Mouse (Mus musculus) midbrain, embryonic 12.5 days (tissue): ENCODE measurements around the gene Ccdc194. TPM values are rescaled to one million over a fixed set of nuclear protein-coding genes. Genes with fewer than 3 reads are reported as not detected.

ENCODE experiments used
- ATAC-seq: fragments of 200-750 bp; cut with Nextera tagmentation; 2 replicates; pipeline ENCODE4 v1.8.0; 2017; ENCODE audit warnings: low read depth, moderate TSS enrichment, moderate library complexity; ENCODE audit not compliant: low FRiP score
- H3K27ac ChIP-seq: fragments of 300-500 bp; sonication (generic); replicated peaks from 2 replicates; pipeline ENCODE4 v1.5.1; 2016; ENCODE audit warnings: mild to moderate bottlenecking
- H3K27me3 ChIP-seq: fragments of 300-500 bp; sonication (generic); 2 replicates; pipeline ENCODE4 v1.6.1; 2016; ENCODE audit warnings: mild to moderate bottlenecking
- H3K36me3 ChIP-seq: fragments of 300-500 bp; sonication (generic); 2 replicates; pipeline ENCODE4 v1.6.1; 2016
- H3K4me1 ChIP-seq: fragments of 300-500 bp; sonication (generic); 2 replicates; pipeline ENCODE4 v1.6.1; 2016
- H3K4me2 ChIP-seq: fragments of 300-500 bp; sonication (generic); replicated peaks from 2 replicates; pipeline ENCODE4 v1.6.1; 2016; ENCODE audit warnings: mild to moderate bottlenecking, moderate library complexity
- H3K4me3 ChIP-seq: fragments of 300-500 bp; sonication (generic); 2 replicates; pipeline ENCODE4 v1.5.1; 2016; ENCODE audit warnings: mild to moderate bottlenecking
- H3K9ac ChIP-seq: fragments of 300-500 bp; sonication (generic); replicated peaks from 2 replicates; pipeline ENCODE4 v1.6.1; 2016; ENCODE audit warnings: mild to moderate bottlenecking, moderate library complexity
- H3K9me3 ChIP-seq: fragments of 300-500 bp; sonication (generic); 2 replicates; pipeline ENCODE4 v1.6.1; 2016; ENCODE audit warnings: mild to moderate bottlenecking
- WGBS: fragments of 180-500 bp; shearing (Covaris S2); methylation state at CpG from one replicate; pipeline ENCODE4 v1.1.7; 2016; 5-methylcytosine and 5-hydroxymethylcytosine counted together
- polyA plus RNA-seq: library from polyadenylated mRNA; unstranded; fragments of >200 nt; fragmentation: Nextera tagmentation; extraction: Ambion mirVana; gene quantifications from 2 replicates; pipeline ENCODE4 v1.2.1, GENCODE M21; 2016

The Ccdc194 gene
- polyA plus RNA-seq, 1 experiment from 2014 or later: 0.13 TPM

DNA sequence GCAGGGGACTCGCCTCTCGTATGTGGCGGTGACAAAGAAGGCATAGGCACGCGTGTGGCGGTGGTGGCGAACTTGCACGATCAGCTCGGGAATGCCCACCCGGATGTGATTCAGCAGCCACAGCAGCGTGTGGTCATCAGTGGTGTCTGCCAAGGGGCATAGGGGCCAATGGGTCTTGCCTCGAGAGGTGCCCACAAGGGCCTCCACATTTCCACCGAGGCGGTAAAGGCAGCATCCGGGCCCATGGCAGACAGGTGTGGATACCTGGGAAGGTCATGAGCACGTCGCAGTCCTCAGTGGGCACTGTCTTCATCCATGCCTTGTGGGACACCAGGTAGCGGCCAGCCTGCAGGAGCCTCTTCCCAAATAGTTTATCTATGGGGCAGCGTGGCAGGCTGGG lies 40.8 kb downstream of the Ccdc194 start:
- peaks cover 14% of the 10 kb centered on the region; the same call in 1 of the 2 replicates for H3K27me3 ChIP-seq
- no peaks in the 10 kb centered on the region for H3K9me3 ChIP-seq
- H3K36me3 ChIP-seq: peaks cover 46% of the 10 kb centered on the region
- H3K4me2 ChIP-seq: peak overlapping the region; percentile 63
- H3K9ac ChIP-seq: peak overlapping the region; percentile 98; the same call in 1 of the 2 replicates
- H3K4me1 ChIP-seq: peaks cover 32% of the 10 kb centered on the region
- 94% methylated on average over 19 of the region's 19 CpGs for WGBS
- H3K4me3 ChIP-seq: peak overlapping the region; percentile 92
- no peak overlapping the region for H3K27ac ChIP-seq
- no peak for ATAC-seq

DNA sequence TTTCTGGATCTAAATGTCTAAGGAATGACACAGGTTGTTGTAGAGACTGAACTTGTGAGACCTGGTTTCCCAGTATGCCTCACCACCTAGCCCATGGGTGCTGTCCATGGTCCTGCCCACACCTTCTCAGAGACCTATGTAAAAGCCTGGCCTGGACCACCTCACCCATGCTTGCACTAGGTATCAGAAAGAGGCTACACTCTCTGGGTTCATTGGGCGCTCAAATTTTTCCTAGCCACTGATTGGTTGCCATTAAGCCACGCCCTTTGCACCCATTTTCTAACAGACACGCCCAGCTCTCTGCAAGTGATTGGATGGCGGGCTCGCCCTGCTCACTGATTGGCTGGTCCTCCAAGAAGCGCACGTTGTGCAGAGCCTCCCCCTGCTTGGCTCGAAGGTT lies 41.6 kb downstream of the Ccdc194 start:
- Histone ChIP-seq H3K4me2 (peak overlapping the region; percentile 63; the same call in 1 of the 2 replicates), H3K4me1 (peaks cover 24% of the 10 kb centered on the region), H3K27ac (no peak overlapping the region), H3K4me3 (no peak overlapping the region), H3K36me3 (peaks cover 54% of the 10 kb centered on the region), H3K9ac (no peak overlapping the region), H3K27me3 (peaks cover 18% of the 10 kb centered on the region), H3K9me3 (no peaks in the 10 kb centered on the region)
- 46% methylated on average over 8 of the region's 8 CpGs for WGBS
- ATAC-seq: no peak

DNA sequence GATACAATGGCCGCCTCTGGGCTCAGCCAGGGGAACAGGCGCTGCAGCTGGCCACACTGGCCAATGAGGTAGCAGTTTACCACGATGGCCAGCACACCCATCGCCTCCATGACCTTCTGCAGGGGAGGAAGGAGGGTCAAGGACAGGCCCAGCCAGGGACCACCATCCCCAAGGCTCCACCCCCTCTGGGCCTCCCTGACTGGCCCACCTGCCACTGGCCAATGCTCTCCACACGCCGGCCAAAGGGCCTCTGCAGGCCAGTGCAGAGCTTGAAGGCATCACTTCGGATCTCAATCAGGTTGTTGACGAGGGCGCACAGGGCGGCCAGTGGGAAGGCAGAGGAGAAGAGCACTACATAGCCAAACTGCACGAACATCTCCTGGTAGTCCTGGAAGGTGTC lies 46.6 kb downstream of the Ccdc194 start:
- Histone ChIP-seq H3K36me3 (peaks cover 74% of the 10 kb centered on the region), H3K4me2 (no peak overlapping the region), H3K27me3 (peaks cover 24% of the 10 kb centered on the region), H3K9ac (no peak overlapping the region), H3K9me3 (no peaks in the 10 kb centered on the region), H3K27ac (no peak overlapping the region), H3K4me1 (peaks cover 29% of the 10 kb centered on the region), H3K4me3 (no peak overlapping the region)
- no peak for ATAC-seq
- 92% methylated on average over 11 of the region's 11 CpGs for WGBS

DNA sequence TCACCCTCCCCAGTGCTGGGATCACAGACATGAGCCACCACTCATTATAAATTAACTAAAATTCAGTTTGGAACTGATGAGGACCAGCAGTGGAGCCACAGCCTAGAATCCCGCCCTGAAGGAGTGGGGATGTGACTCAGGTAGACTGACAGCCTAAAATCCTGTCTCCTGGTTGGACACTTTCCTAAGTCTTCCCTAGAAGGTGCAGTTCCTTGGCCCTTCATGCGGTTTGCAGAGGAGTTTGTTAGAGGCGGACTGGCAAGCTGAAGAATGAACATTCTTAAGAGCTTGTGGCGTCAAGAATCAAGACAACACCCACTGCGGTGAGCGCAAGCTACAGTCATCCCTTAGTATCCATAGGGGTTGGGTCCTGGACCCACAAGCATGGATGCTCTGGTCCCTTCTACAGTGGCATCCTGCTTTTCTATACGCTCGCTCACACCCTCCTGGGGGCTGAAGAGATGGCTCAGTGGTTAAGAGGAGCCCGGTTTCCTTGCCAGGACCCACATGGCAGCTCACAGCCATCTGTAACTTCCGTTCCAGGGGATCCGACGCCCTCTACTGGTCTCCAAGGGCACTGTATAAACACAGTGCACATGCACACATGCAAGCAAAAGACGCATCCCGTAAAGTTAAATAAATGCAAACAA lies 48.2 kb downstream of the Ccdc194 start:
- Histone ChIP-seq H3K36me3 (peaks cover 74% of the 10 kb centered on the region), H3K4me1 (peaks cover 24% of the 10 kb centered on the region), H3K27ac (peak overlapping the region; percentile 90), H3K4me3 (peak overlapping the region; percentile 60), H3K27me3 (peaks cover 22% of the 10 kb centered on the region), H3K9me3 (no peaks in the 10 kb centered on the region), H3K9ac (peak overlapping the region; percentile 72), H3K4me2 (peak overlapping the region; percentile 87)
- no peak for ATAC-seq
- 39% methylated on average over 14 of the region's 14 CpGs for WGBS

DNA sequence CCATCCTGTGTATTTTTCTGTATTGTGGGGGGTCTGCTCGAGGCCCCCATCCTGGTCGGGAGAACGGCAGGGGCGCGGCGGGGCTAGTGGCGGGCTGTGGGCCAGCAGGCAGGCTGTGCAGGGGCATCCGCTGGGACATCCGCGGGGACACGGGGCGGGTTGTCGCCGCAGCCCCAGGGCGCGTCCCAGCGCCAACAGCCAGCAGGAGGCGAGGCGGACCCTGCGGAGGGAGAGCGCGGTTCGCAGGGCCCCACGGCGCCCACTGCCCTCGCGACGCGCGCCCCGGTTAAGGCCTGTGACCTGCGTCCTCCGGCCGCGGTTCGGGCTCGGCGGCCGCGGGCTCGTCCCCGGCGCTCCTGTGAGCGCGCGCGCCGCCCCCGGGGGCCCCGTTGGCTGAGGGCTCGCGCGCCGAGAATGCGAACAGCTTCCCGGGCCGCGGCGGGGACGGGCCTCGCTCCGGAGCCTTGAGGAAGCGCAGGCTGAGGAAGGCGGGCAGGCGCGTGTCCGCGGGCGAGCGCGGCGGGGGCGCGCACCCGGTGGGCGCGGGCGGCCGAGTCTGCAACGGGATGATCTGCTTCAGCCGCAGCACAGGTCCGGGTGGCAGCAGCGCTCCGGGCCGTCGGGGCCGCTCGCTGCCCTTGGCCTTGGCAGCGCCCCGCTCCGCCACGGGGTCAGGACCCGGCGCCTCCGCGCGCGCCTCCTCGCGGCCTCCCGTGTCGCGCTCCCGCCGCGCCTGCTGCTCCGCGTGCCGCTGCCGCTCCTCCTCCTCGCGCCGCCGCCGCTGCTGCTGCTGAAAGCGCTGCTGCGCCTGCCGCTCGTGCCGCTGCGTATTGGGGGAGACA lies 49.2 kb downstream of the Ccdc194 start:
- Histone ChIP-seq H3K9me3 (no peaks in the 10 kb centered on the region), H3K4me3 (peak overlapping the region; percentile 60), H3K4me2 (peak overlapping the region; percentile 87), H3K36me3 (peaks cover 74% of the 10 kb centered on the region), H3K4me1 (peaks cover 21% of the 10 kb centered on the region), H3K27me3 (peaks cover 12% of the 10 kb centered on the region), H3K9ac (peak overlapping the region; percentile 72), H3K27ac (peak overlapping the region; percentile 90)
- under 1% methylated on average over 51 of the region's 121 CpGs for WGBS
- peak; percentile 75 for ATAC-seq

DNA sequence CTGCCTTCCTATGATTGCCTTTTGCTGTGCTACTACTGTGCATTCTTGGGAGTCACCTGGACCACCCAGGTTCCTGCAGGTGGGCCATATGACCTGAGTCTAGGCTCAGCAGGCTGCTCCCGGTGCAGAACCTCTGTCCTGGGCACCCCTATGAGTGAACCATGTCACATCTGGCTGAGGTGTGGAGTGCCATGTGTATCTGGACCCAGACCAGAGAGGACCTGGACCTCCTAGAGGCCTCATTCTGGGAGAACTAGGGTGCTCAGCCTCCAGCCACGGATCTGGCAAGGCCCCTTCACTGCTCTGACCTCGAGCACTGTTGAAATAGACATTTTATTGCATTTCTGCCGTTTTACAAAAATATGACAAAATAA lies 49.8 kb downstream of the Ccdc194 start:
- Histone ChIP-seq H3K27ac (peak overlapping the region; percentile 90), H3K4me3 (peak overlapping the region; percentile 60), H3K4me1 (peaks cover 21% of the 10 kb centered on the region), H3K27me3 (peaks cover 10% of the 10 kb centered on the region), H3K9ac (peak overlapping the region; percentile 72; the same call in 1 of the 2 replicates), H3K4me2 (peak overlapping the region; percentile 87), H3K36me3 (peaks cover 70% of the 10 kb centered on the region), H3K9me3 (no peaks in the 10 kb centered on the region)
- WGBS: 28% methylated on average over 4 of the region's 4 CpGs
- no peak for ATAC-seq

DNA sequence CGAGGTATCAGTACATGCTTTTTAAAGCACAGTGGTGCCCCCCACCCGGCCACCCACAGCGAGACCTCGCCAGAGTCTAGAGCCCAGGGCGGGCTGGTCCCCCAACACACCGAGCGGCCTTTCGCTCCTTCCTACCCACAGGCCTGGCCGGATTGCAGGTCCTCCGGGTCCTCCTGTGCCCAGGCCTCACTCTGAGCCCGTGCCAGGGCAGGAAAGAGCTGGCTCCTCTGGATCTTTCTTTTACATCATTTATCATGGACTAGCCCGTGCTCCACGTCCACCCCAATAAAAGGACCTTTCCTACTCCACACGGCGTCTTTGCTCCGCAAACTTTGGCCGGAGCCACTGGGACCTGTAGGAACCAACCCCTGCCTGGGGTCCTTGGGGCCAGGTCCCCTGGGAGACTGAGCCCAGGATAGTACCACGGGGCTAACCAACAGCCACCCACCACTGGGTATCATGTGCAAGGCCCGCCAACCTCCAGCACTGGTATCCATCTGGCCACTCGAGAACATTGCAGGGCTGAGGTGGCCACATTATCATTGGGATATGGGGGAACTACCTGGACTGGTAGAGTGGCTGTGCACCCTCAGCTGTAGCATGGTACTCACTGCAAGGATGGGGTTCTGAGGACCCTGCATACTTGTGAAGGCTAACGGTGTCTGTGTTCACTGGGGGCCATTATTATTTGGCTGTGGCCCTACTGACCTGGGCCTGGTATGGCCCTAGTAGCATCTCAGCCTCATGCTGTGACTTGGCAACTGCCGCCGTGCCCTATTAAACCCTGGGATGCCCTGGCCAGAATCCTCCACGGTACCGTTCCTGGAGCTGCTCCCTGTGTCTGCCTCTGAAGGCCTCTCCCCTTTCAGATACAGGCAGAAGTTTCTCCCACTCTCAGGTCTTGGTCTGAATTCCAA lies 50.5 kb downstream of the Ccdc194 start:
- H3K4me3 ChIP-seq: no peak overlapping the region

DNA sequence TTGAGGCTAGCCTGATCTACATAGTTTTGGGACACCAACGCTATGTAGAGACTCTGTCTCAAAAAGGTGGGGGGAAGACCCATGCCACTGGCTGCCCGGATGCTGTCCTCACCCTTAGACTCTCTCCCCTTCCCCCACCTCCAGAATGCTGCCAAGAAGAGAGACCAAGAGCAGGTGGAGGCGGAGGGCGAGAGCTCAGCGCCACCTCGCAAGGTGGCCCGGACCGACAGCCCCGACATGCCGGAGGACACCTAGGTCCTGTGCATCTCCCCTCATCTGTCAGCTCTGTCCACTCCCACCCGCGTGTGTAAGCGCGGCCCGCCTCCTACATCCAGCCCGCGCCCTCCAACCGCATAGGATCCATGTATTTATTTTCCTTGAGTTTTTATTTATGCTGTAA lies 51.2 kb downstream of the Ccdc194 start:
- peaks cover 56% of the 10 kb centered on the region for H3K36me3 ChIP-seq
- no peaks in the 10 kb centered on the region for H3K9me3 ChIP-seq
- 96% methylated on average over 18 of the region's 18 CpGs for WGBS
- ATAC-seq: no peak
- peaks cover 10% of the 10 kb centered on the region for H3K27me3 ChIP-seq
- H3K4me2 ChIP-seq: no peak overlapping the region
- no peak overlapping the region for H3K4me3 ChIP-seq
- no peak overlapping the region for H3K9ac ChIP-seq
- no peak overlapping the region for H3K27ac ChIP-seq
- H3K4me1 ChIP-seq: peaks cover 32% of the 10 kb centered on the region

More for the DNA sequence above, 50.5 kb downstream of the Ccdc194 start:
- Histone ChIP-seq H3K9ac (no peak overlapping the region; the same call in 1 of the 2 replicates), H3K36me3 (peaks cover 63% of the 10 kb centered on the region), H3K4me2 (no peak overlapping the region), H3K9me3 (no peaks in the 10 kb centered on the region), H3K4me1 (peaks cover 28% of the 10 kb centered on the region), H3K27me3 (peaks cover 10% of the 10 kb centered on the region), H3K27ac (peak overlapping the region; percentile 15; the same call in 1 of the 2 replicates)
- 88% methylated on average over 25 of the region's 25 CpGs for WGBS
- no peak for ATAC-seq

DNA sequence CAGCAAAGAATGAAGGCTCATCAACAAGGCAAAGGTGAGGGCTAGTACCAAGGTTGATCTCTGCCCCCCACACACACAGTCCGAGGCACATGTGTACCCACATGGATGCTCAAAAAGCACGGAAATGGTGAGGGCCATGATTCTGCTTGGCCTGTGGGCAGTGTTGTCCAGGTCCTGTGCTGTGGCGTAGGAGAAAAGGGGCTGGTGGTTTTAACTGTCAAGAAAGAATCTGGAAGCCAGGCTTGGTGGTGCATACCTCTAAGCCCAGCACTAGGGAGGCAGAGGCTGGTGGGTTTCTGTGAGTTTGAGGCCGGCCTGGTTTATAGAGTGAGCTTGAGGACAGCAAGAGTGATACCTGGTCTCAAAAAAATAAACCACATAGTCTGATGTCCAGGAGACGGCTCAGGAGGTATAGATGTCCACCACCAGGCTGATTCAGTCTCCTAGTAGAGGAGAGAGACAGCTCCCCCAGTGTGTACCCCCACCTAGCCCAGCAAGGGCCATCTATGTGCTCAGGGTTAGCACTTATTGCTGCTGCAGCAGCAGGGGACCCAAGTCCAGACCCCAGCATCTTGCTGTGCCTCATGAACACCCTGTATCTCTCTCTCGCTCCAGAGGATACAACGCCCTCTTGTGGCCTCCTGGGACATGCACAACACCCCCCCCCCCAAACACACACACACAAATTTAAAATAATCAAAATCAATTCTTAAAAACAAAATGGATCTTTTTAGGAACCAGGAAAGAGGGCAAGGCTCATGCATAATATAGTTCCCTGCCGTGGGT lies 52.7 kb downstream of the Ccdc194 start:
- no peak overlapping the region for H3K4me2 ChIP-seq
- no peak for ATAC-seq
- peaks cover 43% of the 10 kb centered on the region for H3K36me3 ChIP-seq
- no peaks in the 10 kb centered on the region for H3K9me3 ChIP-seq
- 87% methylated on average over 8 of the region's 8 CpGs for WGBS
- no peak overlapping the region for H3K4me3 ChIP-seq
- no peak overlapping the region for H3K27ac ChIP-seq
- H3K27me3 ChIP-seq: no peaks in the 10 kb centered on the region; the same call in 1 of the 2 replicates
- H3K4me1 ChIP-seq: peaks cover 31% of the 10 kb centered on the region
- H3K9ac ChIP-seq: no peak overlapping the region

DNA sequence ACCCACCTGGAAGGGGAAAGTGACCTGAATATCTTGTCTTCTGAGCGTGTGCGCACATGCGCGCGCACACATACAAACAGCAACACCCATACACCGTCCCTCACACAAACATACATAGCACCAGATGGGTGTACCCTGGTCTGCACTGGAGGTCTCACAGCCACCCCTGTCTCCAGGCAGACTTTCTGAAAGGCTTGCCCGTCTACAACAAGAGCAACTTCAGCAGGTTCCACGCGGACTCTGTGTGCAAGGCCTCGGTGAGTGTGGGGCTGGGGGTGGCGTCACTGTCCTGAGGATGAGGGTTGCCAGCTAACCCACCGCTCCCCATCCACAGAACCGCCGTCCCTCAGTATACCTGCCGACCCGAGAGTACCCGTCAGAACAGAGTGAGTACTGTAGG lies 53.6 kb downstream of the Ccdc194 start:
- H3K27ac ChIP-seq: no peak overlapping the region
- no peak overlapping the region for H3K4me3 ChIP-seq
- no peaks in the 10 kb centered on the region for H3K9me3 ChIP-seq
- no peak for ATAC-seq
- 97% methylated on average over 17 of the region's 17 CpGs for WGBS
- peaks cover 22% of the 10 kb centered on the region for H3K4me1 ChIP-seq
- H3K36me3 ChIP-seq: peaks cover 43% of the 10 kb centered on the region
- no peaks in the 10 kb centered on the region for H3K27me3 ChIP-seq
- H3K9ac ChIP-seq: no peak overlapping the region
- no peak overlapping the region for H3K4me2 ChIP-seq

DNA sequence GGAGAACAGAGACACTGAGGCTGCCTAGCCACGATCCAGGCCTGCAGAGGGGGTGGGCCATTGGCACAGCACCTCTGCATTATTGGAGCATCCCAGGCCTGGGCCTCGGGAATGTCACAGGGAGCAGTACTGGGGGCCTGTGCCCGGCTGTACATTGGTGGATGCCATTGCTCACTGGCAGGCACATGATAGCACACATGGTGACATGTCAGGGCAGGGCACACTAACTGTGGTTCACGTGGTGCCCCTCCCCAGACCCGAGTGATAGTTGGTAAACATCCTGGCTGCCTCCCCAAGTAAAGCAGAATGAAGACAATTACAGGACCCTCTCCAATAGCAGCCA lies 54.6 kb downstream of the Ccdc194 start:
- Histone ChIP-seq H3K4me2 (peak overlapping the region; percentile 92; the same call in 1 of the 2 replicates), H3K4me3 (no peak overlapping the region), H3K36me3 (peaks cover 46% of the 10 kb centered on the region)

More for the DNA sequence above, 54.6 kb downstream of the Ccdc194 start:
- no peak overlapping the region for H3K27ac ChIP-seq
- peaks cover 17% of the 10 kb centered on the region for H3K4me1 ChIP-seq
- no peak for ATAC-seq
- H3K9ac ChIP-seq: no peak overlapping the region
- H3K9me3 ChIP-seq: no peaks in the 10 kb centered on the region
- WGBS: 87% methylated on average over 5 of the region's 5 CpGs
- H3K27me3 ChIP-seq: no peaks in the 10 kb centered on the region
